Mouse (Mus musculus): Measurements from ENCODE around the gene Bin2. TPM values are rescaled to one million over a fixed set of nuclear protein-coding genes. Genes with fewer than 3 reads are reported as not detected.

Bin2 gene
- total RNA-seq, 2 experiments from 2014 or later = 4.0 to 4.8 TPM

Small RNA genes within 50 kb of the gene (microRNA-seq; reads per million reads assigned to microRNA genes)
- gene Mir6961 = not detected

Other genes with a start within 250 kb of the Bin2 start
- gene Gm5475, start 247.4 kb downstream of the Bin2 start, total RNA-seq (2021) = under 1 TPM; 0.23 to 0.59 TPM
- gene Slc11a2, start 244.5 kb downstream of the Bin2 start, total RNA-seq (2021) = 10 to 100 TPM; 73.1 to 89.5 TPM
- 100 to 1,000 TPM in 1 of 2 experiments, 10 to 100 TPM in 1; 93.9 to 111 TPM for gene Letmd1, start 200.5 kb downstream of the Bin2 start, total RNA-seq (2021)
- gene Csrnp2, start 174.1 kb downstream of the Bin2 start, total RNA-seq (2021) = 10 to 100 TPM in 1 of 2 experiments, 1 to 10 TPM in 1; 7.4 to 10.1 TPM
- gene Tfcp2, start 117.5 kb downstream of the Bin2 start, total RNA-seq (2021) = 10 to 100 TPM; 26.3 TPM
- 10 to 100 TPM; 30.7 to 34.4 TPM for gene Pou6f1, start 69.6 kb downstream of the Bin2 start, total RNA-seq (2021)
- gene Dazap2, start 54.2 kb downstream of the Bin2 start, total RNA-seq (2021) = 100 to 1,000 TPM; 231 to 238 TPM
- gene Smagp, start 32.6 kb downstream of the Bin2 start, total RNA-seq (2021) = 10 to 100 TPM; 26.7 to 34.3 TPM
- gene Cela1, start 18.4 kb upstream of the Bin2 start, total RNA-seq (2021) = 100 to 1,000 TPM in 1 of 2 experiments, 10 to 100 TPM in 1; 51.9 to 275 TPM
- gene Galnt6, start 59.8 kb upstream of the Bin2 start, total RNA-seq (2021) = 10 to 100 TPM; 15.1 to 17.7 TPM
- gene Slc4a8, start 92.2 kb upstream of the Bin2 start, total RNA-seq (2021) = 10 to 100 TPM; 15.8 to 22.2 TPM
- 10 to 100 TPM; 10.9 to 13.6 TPM for gene Scn8a, start 200.3 kb upstream of the Bin2 start, total RNA-seq (2021)